Mouse (Mus musculus): ENCODE measurements around the gene Fbxl3. TPM values are rescaled to one million over a fixed set of nuclear protein-coding genes. Genes with fewer than 3 reads are reported as not detected.

Gene Fbxl3
- polyA plus RNA-seq, 1 experiment, result 79.8 TPM

DNA sequence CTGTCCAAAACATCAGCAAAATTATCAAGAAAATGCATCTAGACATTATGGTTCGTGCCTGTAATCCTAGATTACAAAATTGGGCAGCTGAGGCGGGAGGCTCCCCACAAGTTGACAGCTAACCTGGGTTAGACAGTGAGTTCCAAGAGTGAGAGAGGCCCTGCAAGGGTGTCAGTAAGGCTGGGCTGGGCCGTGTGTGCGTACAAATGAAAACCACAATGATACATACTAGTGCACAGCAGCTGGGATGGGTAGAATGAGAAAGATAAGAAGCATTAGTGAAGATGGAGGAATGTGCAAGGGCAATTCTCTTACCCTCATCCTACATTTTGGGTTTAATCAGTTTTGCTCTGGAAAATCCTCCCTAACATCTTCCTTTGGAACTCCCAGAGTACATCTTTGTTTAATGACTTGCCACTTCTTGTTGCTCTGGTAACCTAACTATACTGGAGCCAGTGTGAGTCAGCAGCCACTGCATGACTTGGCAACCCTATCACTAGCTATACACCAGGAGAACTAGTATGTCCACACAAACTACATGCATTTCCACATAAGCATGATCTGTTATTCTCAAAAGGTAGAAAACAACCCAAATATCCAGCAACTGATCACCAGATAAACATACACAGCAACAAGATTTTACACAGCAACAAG is 12.6 kb downstream of the Fbxl3 start:
- peaks cover 8% of the 10 kb centered on the region; the same call in 1 of the 2 replicates for H3K4me1 ChIP-seq (ENCODE audit: control insufficient read depth, insufficient read depth, insufficient read length, low read length)
- TF ChIP-seq POLR2A (IDR thresholded peaks at IDR 0.05; ENCODE audit: low read depth, low read length), result no peak
- TF ChIP-seq CTCF (IDR thresholded peaks at IDR 0.05; ENCODE audit: extremely low read depth, insufficient read length, insufficient replicate concordance, low read depth, low read length), result no peak
- WGBS, result 82% methylated on average over 4 of the region's 4 CpGs
- H3K36me3 ChIP-seq (ENCODE audit: control insufficient read depth, insufficient read depth, low read length), result peaks cover 51% of the 10 kb centered on the region
- H3K4me3 ChIP-seq (ENCODE audit: low read depth, low read length), result no peak overlapping the region
- H3K27me3 ChIP-seq (ENCODE audit: control insufficient read depth, insufficient read depth, low read length), result no peaks in the 10 kb centered on the region
- H3K27ac ChIP-seq (ENCODE audit: insufficient read depth, low read depth, low read length), result peak overlapping the region; percentile 32; the same call in 1 of the 2 replicates

DNA sequence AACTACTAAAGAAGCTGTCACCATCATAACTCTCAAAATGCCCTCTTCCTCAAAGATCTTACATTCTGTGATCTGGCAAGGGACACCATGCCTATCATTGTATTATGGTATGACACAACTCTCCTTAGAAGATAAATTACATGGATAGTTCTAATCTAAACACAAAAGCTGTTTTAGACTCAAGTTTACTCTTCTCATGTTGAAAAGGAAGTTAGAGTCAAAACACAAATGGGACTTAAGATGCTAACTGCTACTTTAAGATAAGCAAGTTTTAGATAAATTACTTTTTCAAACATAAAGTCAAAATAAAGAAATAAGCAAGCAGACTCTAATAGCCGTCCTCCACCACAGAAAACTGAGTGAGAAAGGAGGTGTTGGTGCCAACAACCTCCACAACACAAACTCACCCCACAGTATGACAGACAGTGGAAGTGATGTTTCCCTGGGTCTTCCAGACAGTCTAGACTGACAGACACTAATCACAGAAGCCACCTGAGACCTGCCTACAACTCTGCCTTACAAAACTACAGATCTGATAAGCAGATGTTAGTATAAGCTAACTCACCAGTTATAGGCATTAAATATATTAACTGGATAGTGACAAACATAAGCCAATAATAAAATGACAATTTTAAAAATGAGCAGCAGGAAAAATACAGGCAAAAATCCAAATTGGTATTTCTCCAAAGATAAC is 13.4 kb downstream of the Fbxl3 start:
- Histone ChIP-seq H3K4me1 (ENCODE audit: control insufficient read depth, insufficient read depth, insufficient read length, low read length) (peaks cover 8% of the 10 kb centered on the region; the same call in 1 of the 2 replicates), H3K36me3 (ENCODE audit: control insufficient read depth, insufficient read depth, low read length) (peaks cover 47% of the 10 kb centered on the region), H3K4me3 (ENCODE audit: low read depth, low read length) (no peak overlapping the region), H3K27me3 (ENCODE audit: control insufficient read depth, insufficient read depth, low read length) (no peaks in the 10 kb centered on the region), H3K27ac (ENCODE audit: insufficient read depth, low read depth, low read length) (no peak overlapping the region)
- TF ChIP-seq POLR2A (IDR thresholded peaks at IDR 0.05; ENCODE audit: low read depth, low read length), result no peak
- no peak for TF ChIP-seq CTCF (IDR thresholded peaks at IDR 0.05; ENCODE audit: extremely low read depth, insufficient read length, insufficient replicate concordance, low read depth, low read length)
- 67% methylated on average over 1 of the region's 1 CpGs for WGBS

DNA sequence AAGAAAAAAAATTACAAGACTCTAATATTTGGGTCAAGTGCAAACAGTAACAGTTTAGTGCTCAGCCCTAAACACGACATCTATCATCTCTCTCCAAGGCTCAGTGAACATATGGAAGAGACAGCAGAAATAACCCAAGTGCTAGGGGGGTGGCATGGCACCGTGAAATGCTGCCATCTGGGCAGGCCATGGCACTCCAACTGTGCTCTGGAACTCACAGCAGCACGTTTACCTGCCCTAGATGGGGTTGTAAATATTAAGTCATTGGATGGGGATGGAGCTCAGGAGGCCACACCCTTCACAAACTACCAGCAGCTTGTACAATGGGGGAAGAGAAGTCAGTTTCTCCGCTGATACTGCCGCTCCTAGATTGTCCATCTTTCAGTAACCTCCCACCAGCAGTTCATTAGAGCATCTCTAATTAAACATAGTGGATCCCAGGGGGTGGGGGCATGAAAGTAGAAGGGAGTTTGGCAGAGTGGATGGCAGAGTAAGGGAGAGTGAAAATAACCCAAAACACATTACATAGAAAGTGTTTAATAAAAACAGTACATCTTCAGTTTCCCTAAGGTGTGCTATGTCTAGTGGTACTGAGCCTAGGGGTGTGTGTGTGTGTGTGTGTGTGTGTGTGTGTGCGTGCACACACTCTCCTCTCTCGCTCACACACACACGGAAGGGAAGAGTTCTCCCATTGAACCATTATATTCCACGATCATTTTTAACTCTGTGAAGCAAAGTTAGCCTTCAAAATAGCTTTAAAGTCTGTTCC is 20.0 kb downstream of the Fbxl3 start:
- H3K36me3 ChIP-seq (ENCODE audit: control insufficient read depth, insufficient read depth, low read length), result peaks cover 34% of the 10 kb centered on the region
- H3K27ac ChIP-seq (ENCODE audit: insufficient read depth, low read depth, low read length), result no peak overlapping the region
- TF ChIP-seq POLR2A (IDR thresholded peaks at IDR 0.05; ENCODE audit: low read depth, low read length), result no peak
- no peak for TF ChIP-seq CTCF (IDR thresholded peaks at IDR 0.05; ENCODE audit: extremely low read depth, insufficient read length, insufficient replicate concordance, low read depth, low read length)
- no peaks in the 10 kb centered on the region for H3K27me3 ChIP-seq (ENCODE audit: control insufficient read depth, insufficient read depth, low read length)
- WGBS, result 74% methylated on average over 9 of the region's 9 CpGs
- H3K4me1 ChIP-seq (ENCODE audit: control insufficient read depth, insufficient read depth, insufficient read length, low read length), result no peaks in the 10 kb centered on the region; the same call in 1 of the 2 replicates
- no peak overlapping the region for H3K4me3 ChIP-seq (ENCODE audit: low read depth, low read length)

DNA sequence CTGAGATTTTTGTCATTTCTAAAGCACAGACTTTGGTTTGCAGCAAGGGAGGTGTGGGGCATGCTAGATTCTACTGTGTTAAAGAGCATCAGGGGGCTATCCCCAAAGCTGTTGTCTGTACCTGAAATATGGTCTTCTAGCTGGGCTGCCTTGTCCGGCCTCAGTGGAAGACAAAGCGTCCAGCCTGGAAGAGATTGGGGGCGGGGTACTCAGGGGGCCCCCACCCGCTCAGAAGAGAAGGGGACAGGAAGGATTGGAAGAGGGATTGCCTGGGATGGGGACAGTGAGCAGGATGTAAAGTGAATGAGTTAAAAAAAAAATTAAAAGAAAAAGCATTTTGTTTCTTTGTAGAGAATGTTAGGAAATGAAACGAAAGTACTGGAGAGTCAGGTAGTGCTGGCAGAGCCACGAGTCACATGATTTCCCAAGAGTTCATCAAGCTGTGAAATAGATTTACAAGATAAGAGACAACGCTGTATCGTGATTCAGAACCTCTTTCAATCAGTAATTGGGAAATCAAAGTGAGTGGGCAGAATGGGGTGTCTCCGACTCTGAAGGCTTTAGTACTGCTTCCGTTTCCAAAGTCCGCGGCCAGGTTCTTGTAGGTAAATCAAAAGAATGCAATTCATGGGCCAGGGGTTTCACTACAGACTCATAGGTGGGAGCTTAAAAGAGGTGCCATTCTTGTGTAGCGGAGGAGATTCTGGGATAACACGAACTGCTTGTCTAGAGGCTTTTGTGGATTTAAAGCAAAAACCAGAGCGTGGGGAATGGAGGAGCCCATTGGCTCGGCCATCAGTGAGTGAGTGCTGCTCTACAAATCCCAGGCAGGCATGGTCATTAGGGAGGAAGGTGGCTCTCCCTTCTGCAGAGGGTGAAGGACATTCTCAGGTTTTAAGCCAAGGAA is 21.1 kb downstream of the Fbxl3 start:
- Histone ChIP-seq H3K36me3 (ENCODE audit: control insufficient read depth, insufficient read depth, low read length) (peaks cover 38% of the 10 kb centered on the region), H3K4me1 (ENCODE audit: control insufficient read depth, insufficient read depth, insufficient read length, low read length) (no peaks in the 10 kb centered on the region; the same call in 1 of the 2 replicates), H3K27me3 (ENCODE audit: control insufficient read depth, insufficient read depth, low read length) (no peaks in the 10 kb centered on the region), H3K4me3 (ENCODE audit: low read depth, low read length) (no peak overlapping the region), H3K27ac (ENCODE audit: insufficient read depth, low read depth, low read length) (no peak overlapping the region)
- TF ChIP-seq CTCF (IDR thresholded peaks at IDR 0.05; ENCODE audit: extremely low read depth, insufficient read length, insufficient replicate concordance, low read depth, low read length) (no peak), POLR2A (IDR thresholded peaks at IDR 0.05; ENCODE audit: low read depth, low read length) (no peak)
- WGBS, result 80% methylated on average over 16 of the region's 16 CpGs

DNA sequence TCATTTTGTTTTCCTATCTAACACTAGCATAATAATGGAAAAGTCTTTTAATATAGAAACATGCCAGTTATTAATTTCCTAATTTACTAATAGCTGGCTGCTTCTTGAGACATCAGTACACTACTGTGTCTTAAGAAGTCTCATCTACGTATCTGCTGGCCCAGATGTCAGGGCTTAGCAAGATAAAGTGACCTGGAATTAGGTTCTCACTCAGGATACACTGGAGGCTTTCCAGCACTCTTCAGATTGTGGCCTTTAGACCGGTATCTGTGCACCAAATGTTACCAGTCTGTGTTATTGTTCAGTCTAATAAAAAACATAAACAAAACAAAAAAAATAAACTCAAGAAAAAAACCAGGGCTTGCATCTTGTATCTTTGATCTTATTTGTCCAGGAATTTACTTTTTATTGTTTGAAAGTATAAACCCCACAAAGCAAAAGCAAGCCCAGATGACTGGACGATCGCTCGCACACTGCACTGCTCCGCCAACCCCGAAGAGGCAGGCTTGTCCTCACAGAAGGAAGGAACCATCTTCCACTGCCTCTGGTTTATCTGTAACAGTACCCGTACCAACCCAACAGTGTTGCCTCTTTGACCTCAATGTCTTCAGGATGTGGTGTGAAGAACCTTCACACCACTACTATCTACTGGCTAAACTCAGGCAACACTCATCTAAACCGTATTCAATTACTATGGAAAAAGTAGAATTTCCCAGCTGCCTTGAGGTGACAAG is 21.9 kb downstream of the Fbxl3 start:
- no peaks in the 10 kb centered on the region; the same call in 1 of the 2 replicates for H3K4me1 ChIP-seq (ENCODE audit: control insufficient read depth, insufficient read depth, insufficient read length, low read length)
- H3K4me3 ChIP-seq (ENCODE audit: low read depth, low read length), result no peak overlapping the region
- 82% methylated on average over 9 of the region's 9 CpGs for WGBS
- H3K27ac ChIP-seq (ENCODE audit: insufficient read depth, low read depth, low read length), result no peak overlapping the region
- peaks cover 35% of the 10 kb centered on the region for H3K36me3 ChIP-seq (ENCODE audit: control insufficient read depth, insufficient read depth, low read length)
- TF ChIP-seq POLR2A (IDR thresholded peaks at IDR 0.05; ENCODE audit: low read depth, low read length) (no peak), CTCF (IDR thresholded peaks at IDR 0.05; ENCODE audit: extremely low read depth, insufficient read length, insufficient replicate concordance, low read depth, low read length) (no peak)
- no peaks in the 10 kb centered on the region for H3K27me3 ChIP-seq (ENCODE audit: control insufficient read depth, insufficient read depth, low read length)

DNA sequence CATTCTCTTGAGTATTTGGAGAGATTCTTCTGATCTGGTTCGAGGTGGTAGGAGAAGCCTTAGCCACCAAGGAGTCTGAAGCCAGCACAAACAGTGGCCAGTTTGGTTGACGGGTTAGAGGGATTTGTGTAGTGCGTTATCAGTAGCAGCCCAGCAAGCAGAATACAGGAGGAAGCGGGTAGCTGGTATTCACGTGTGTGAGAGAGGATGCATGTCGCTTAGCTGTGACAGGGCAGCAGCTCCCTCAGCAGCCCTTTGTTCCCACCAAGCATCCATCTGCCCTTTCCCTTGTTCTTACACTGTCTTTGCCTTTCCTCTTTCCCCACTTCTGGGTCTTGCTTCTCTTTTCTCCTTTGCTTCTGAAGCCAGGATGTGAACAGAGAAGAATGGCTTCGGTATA is 24.2 kb downstream of the Fbxl3 start:
- no peak overlapping the region for H3K4me3 ChIP-seq (ENCODE audit: low read depth, low read length)
- TF ChIP-seq CTCF (IDR thresholded peaks at IDR 0.05; ENCODE audit: extremely low read depth, insufficient read length, insufficient replicate concordance, low read depth, low read length), result no peak
- no peak for TF ChIP-seq POLR2A (IDR thresholded peaks at IDR 0.05; ENCODE audit: low read depth, low read length)
- no peaks in the 10 kb centered on the region for H3K27me3 ChIP-seq (ENCODE audit: control insufficient read depth, insufficient read depth, low read length)
- H3K4me1 ChIP-seq (ENCODE audit: control insufficient read depth, insufficient read depth, insufficient read length, low read length), result no peaks in the 10 kb centered on the region; the same call in 1 of the 2 replicates
- WGBS, result 92% methylated on average over 7 of the region's 7 CpGs
- H3K27ac ChIP-seq (ENCODE audit: insufficient read depth, low read depth, low read length), result no peak overlapping the region
- peaks cover 33% of the 10 kb centered on the region for H3K36me3 ChIP-seq (ENCODE audit: control insufficient read depth, insufficient read depth, low read length)
